Mouse (Mus musculus) embryonic fibroblast, embryonic 13.5 days (primary cell): ENCODE measurements around the gene Nfs1.

Experiments
- CTCF ChIP-seq: IDR thresholded peaks from 2 replicates; pipeline ENCODE4 v1.5.1; 2011; ENCODE audit warnings: mild to moderate bottlenecking, control low read depth, low read length, moderate library complexity, borderline replicate concordance; ENCODE audit not compliant: insufficient read depth
- POLR2A ChIP-seq: IDR thresholded peaks from 2 replicates; pipeline ENCODE4 v1.6.1; 2011; ENCODE audit warnings: low read depth, mild to moderate bottlenecking, control low read depth, low read length, moderate library complexity

DNA sequence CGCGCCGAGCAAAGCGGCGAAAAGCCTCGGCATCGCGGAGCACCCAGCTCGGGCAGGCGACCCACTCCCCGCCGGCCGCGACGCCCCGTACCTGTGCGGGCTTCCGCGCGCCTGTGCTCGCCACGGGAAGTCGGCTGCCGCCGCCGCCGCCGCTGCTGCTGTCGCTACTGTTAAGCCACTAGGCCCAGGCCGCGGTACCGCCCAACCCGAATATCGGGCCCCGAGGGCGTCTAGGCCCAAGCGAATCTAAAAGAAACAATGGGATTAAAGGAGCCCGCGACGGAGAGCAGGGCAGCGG lies 35.8 kb upstream of the Nfs1 start:
- TF ChIP-seq POLR2A (no peak), CTCF (no peak)
